Mouse (Mus musculus) cerebellum, adult 9-11 months (tissue): ENCODE results near the gene Gcnt1.

Experiments
- DNase-seq: peaks from one replicate; pipeline ENCODE4 v3.0.0; 2022

Gene Gcnt1

GRCm38 (mm10) chr19:17364741-17365140 is 7.9 kb downstream of the Gcnt1 start:
- DNase-seq = peak; percentile 39

GRCm38 (mm10) chr19:17361181-17361580 is 11.5 kb downstream of the Gcnt1 start:
- no peak for DNase-seq

- no peak for DNase-seq
Measured at GRCm38 (mm10) chr19:17359315-17359890, 13.2 kb downstream of the Gcnt1 start.

GRCm38 (mm10) chr19:17357391-17357790 is 15.3 kb downstream of the Gcnt1 start:
- no peak for DNase-seq

- DNase-seq = no peak
Measured at GRCm38 (mm10) chr19:17356932-17357331, 15.7 kb downstream of the Gcnt1 start.

GRCm38 (mm10) chr19:17355950-17356867 is 16.4 kb downstream of the Gcnt1 start:
- peak; percentile 81 for DNase-seq

GRCm38 (mm10) chr19:17355361-17355760 is 17.3 kb downstream of the Gcnt1 start:
- DNase-seq = no peak

GRCm38 (mm10) chr19:17354797-17355196 is 17.8 kb downstream of the Gcnt1 start:
- DNase-seq = peak; percentile 36

GRCm38 (mm10) chr19:17354362-17354761 is 18.3 kb downstream of the Gcnt1 start:
- DNase-seq = no peak

- no peak for DNase-seq
Measured at GRCm38 (mm10) chr19:17353727-17354126, 18.9 kb downstream of the Gcnt1 start.

- no peak for DNase-seq
Measured at GRCm38 (mm10) chr19:17347852-17348251, 24.8 kb downstream of the Gcnt1 start.

GRCm38 (mm10) chr19:17346716-17347474 is 25.7 kb downstream of the Gcnt1 start:
- no peak for DNase-seq

- DNase-seq = no peak
Measured at GRCm38 (mm10) chr19:17344881-17345280, 27.8 kb downstream of the Gcnt1 start.

GRCm38 (mm10) chr19:17339563-17339962 is 33.1 kb downstream of the Gcnt1 start:
- no peak for DNase-seq

GRCm38 (mm10) chr19:17337057-17337679 is 35.5 kb downstream of the Gcnt1 start:
- DNase-seq = no peak

- no peak for DNase-seq
Measured at GRCm38 (mm10) chr19:17336646-17337045, 36.0 kb downstream of the Gcnt1 start.

GRCm38 (mm10) chr19:17334644-17335333 is 37.9 kb downstream of the Gcnt1 start:
- DNase-seq = no peak

- peak; percentile 60 for DNase-seq
Measured at GRCm38 (mm10) chr19:17333043-17333442, 39.6 kb downstream of the Gcnt1 start.

- DNase-seq = no peak
Measured at GRCm38 (mm10) chr19:17328916-17329315, 43.7 kb downstream of the Gcnt1 start.

- no peak for DNase-seq
Measured at GRCm38 (mm10) chr19:17327881-17328404, 44.7 kb downstream of the Gcnt1 start.

- DNase-seq = no peak
Measured at GRCm38 (mm10) chr19:17323689-17324241, 48.9 kb downstream of the Gcnt1 start.
